Mouse (Mus musculus) C2C12 (cell line): ENCODE data around the gene Pard3b.

Experiments
- CEBPB ChIP-seq: IDR thresholded peaks from one replicate; pipeline ENCODE4 v1.6.1; 2011; ENCODE audit warnings: low read depth, mild to moderate bottlenecking, control low read depth, moderate library complexity
- CTCF ChIP-seq: IDR thresholded peaks from one replicate; pipeline ENCODE4 v1.5.1; 2011; ENCODE audit not compliant: control insufficient read depth, insufficient read depth, insufficient read length
- FOSL1 ChIP-seq: IDR thresholded peaks from one replicate; pipeline ENCODE4 v1.8.0; 2011; ENCODE audit warnings: mild to moderate bottlenecking, low read length; ENCODE audit not compliant: poor library complexity, insufficient read depth, severe bottlenecking
- MAX ChIP-seq: IDR thresholded peaks from one replicate; pipeline ENCODE4 v1.6.1; 2011; ENCODE audit warnings: mild to moderate bottlenecking, control low read depth
- MYOD1 ChIP-seq: IDR thresholded peaks from one replicate; pipeline ENCODE4 v1.6.1; 2011; ENCODE audit warnings: low read depth; ENCODE audit not compliant: control insufficient read depth, insufficient read length
- MYOG ChIP-seq: IDR thresholded peaks from one replicate; pipeline ENCODE4 v1.6.1; 2011; ENCODE audit not compliant: control insufficient read depth, insufficient read length; ENCODE audit errors: extremely low read depth
- USF1 ChIP-seq: IDR thresholded peaks from one replicate; pipeline ENCODE4 v1.6.1; 2011; ENCODE audit warnings: low read depth, mild to moderate bottlenecking, control low read depth, moderate library complexity

DNA sequence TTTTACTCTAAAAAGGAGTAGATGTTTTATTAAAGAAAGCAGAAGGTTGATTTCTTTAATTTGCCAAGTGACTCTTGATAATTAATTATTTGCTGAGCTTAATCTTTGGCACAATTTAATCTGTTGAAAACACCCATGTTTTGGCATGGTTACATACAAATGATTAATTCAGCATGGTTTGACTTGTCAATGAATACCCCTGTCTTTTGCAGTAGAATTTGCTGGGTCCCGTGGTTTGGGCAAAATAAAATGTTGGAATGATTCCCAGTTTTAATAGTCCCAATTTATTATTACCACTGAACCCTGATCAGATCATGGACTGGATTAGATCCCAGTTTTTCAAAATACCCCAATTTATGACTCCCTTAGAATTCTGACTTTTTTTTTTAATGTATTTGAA is 808.2 kb downstream of the Pard3b start:
- TF ChIP-seq CTCF (no peak), MAX (no peak), USF1 (no peak), MYOD1 (no peak), CEBPB (no peak), FOSL1 (no peak), MYOG (no peak)
